Mouse (Mus musculus) limb, embryonic 11.5 days (tissue): Measurements from ENCODE around the gene Il12a. TPM values are rescaled to one million over a fixed set of nuclear protein-coding genes. Genes with fewer than 3 reads are reported as not detected.

Source experiments
- ATAC-seq: fragments of 200-750 bp; cut with Nextera tagmentation; 2 replicates; pipeline ENCODE4 v1.8.0; 2017; ENCODE audit warnings: low read depth; ENCODE audit not compliant: insufficient number of reproducible peaks, low FRiP score, low TSS enrichment
- DNase-seq: peaks from one replicate; pipeline ENCODE4 v3.0.0-alpha.2; 2015; ENCODE audit warnings: low spot score
- H3K27ac ChIP-seq: fragments of 300-500 bp; sonication (generic); replicated peaks from 2 replicates; pipeline ENCODE4 v1.5.1; 2014; ENCODE audit warnings: low read depth, mild to moderate bottlenecking, low read length
- H3K27me3 ChIP-seq: fragments of 300-500 bp; sonication (generic); 2 replicates; pipeline ENCODE4 v1.6.1; 2014; ENCODE audit warnings: mild to moderate bottlenecking, low read length, mixed read lengths; ENCODE audit not compliant: control insufficient read depth, insufficient read depth
- H3K36me3 ChIP-seq: fragments of 300-500 bp; sonication (generic); 2 replicates; pipeline ENCODE4 v1.6.1; 2014; ENCODE audit warnings: mild to moderate bottlenecking, low read length, moderate library complexity, mixed read lengths; ENCODE audit not compliant: control insufficient read depth, insufficient read depth
- H3K4me1 ChIP-seq: fragments of 300-500 bp; sonication (generic); 2 replicates; pipeline ENCODE4 v1.6.1; 2014; ENCODE audit warnings: low read length, mixed read lengths; ENCODE audit not compliant: control insufficient read depth, insufficient read depth
- H3K4me2 ChIP-seq: fragments of 300-500 bp; sonication (generic); 2 replicates; pipeline ENCODE4 v1.6.1; 2014; ENCODE audit warnings: low read depth, mild to moderate bottlenecking, moderate library complexity; ENCODE audit not compliant: severe bottlenecking
- H3K4me3 ChIP-seq: fragments of 300-500 bp; sonication (generic); 2 replicates; pipeline ENCODE4 v1.5.1; 2014; ENCODE audit warnings: low read depth, low read length
- H3K9ac ChIP-seq: fragments of 300-500 bp; sonication (generic); 2 replicates; pipeline ENCODE4 v1.6.1; 2014; ENCODE audit warnings: mild to moderate bottlenecking, low read length
- H3K9me3 ChIP-seq: fragments of 300-500 bp; sonication (generic); 2 replicates; pipeline ENCODE4 v1.6.1; 2016; ENCODE audit warnings: low read length; ENCODE audit not compliant: control insufficient read depth
- WGBS: fragments of 180-500 bp; shearing (Covaris S2); extraction: QIAGEN DNeasy Blood & Tissue Kit; methylation state at CpG from one replicate; pipeline ENCODE4 v1.1.7; 2014; 5-methylcytosine and 5-hydroxymethylcytosine counted together
- polyA plus RNA-seq: library from polyadenylated mRNA; unstranded; fragments of >200 nt; fragmentation: Nextera tagmentation; extraction: Ambion mirVana; gene quantifications from 2 replicates; pipeline ENCODE4 v1.2.1, GENCODE M21; 2014

Il12a gene
- polyA plus RNA-seq, 1 experiment from 2014 or later: 0.37 TPM

DNA sequence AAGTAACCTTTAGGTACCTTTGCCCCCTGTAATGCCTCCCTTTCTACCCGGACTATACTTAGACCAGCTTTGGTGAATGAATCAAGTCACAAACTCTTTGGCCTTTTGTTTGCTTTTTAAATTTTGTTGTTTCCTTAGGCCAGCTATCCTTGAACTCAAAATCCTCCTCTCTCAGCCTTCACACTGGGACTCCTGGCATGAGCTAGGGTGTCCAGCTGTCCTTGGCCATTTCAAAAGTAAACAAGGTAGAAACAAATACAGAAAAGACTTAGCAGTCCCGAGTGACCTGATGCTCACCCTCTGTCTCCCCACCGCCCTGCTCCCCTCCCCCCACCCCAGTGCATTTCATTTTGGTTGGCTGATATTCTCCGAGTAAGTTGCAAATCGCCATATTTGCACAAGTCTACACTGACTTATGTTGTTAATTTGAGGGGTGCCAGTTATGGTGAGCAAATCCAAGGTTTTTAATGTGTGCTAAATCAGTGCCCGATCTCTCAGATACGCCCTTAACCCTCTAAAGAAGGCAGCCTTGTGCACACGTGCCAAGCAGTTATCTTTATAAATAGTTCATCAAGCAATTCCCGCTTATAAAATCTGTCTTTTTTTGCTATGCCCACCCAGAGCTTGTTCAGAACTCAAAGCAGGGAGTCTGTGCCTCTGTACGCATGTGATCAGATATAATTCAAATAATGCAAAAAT, 14.3 kb upstream of the Il12a start:
- Histone ChIP-seq H3K36me3 (no peaks in the 10 kb centered on the region), H3K4me1 (no peaks in the 10 kb centered on the region), H3K27me3 (no peaks in the 10 kb centered on the region), H3K4me2 (no peak overlapping the region), H3K27ac (no peak overlapping the region), H3K4me3 (no peak overlapping the region), H3K9me3 (no peaks in the 10 kb centered on the region), H3K9ac (no peak overlapping the region)
- ATAC-seq: no peak
- WGBS: 82% methylated on average over 10 of the region's 10 CpGs
- no peak for DNase-seq

DNA sequence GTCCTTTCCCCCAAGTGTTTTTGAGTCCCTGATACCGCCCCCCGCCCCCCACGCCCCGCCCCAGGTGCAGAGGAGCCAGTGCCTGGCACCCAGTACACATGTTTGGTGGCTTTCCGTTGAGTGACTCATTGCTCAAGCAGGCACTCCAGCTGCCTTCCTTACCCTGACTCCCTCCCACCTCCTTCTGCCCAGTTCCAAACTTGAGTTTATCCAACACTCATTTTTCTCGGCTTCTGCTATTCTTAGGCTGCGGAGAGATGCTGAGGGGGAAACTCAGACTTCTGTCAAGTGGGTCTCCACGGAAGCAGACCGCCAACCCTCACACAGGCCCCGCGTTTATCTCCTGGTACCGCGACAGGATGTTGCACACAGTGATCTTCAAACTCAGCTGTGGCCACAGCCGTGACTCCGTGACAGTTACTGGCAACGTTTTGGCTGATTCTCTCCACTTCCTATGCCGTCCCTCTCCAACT, 13.6 kb upstream of the Il12a start:
- Histone ChIP-seq H3K4me1 (no peaks in the 10 kb centered on the region), H3K9ac (no peak overlapping the region), H3K27me3 (no peaks in the 10 kb centered on the region), H3K4me3 (no peak overlapping the region), H3K4me2 (no peak overlapping the region), H3K36me3 (no peaks in the 10 kb centered on the region), H3K9me3 (no peaks in the 10 kb centered on the region), H3K27ac (no peak overlapping the region)
- WGBS: 46% methylated on average over 17 of the region's 17 CpGs
- no peak for DNase-seq
- no peak for ATAC-seq

DNA sequence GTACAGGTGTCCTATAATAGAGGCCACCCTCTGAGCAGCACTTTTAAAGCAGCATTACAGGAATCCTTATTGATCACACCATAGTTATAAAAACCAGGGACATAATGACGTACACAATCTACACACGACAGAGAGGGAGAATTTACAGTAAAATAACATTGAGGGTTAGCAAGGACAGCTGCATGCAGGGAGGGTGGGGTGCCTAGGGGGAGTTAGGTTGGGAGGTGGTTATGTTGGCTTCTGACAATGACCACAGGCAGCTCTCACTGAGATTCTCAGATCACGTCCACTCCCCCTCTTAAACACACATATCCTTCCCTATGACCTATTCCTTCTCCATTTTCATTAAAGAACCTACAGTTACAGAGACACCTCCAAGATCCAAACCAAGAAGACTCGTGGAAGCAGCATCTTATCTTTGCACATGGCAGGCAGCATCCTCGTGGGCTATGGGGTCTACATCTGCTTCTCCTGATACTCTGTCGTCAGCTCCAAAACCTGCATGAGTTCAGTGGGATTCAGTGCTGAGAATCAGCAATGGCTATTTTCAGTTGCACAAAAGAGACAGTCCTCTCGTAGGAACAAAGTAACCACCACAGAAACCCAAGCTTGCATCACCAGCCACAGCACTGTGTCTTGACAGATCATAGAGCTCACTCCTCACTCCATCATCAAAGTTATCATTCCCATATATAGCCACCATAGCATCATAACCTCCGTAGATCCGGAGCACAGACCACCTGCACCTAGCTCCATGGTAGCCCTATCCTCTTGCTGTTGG, 11.4 kb upstream of the Il12a start:
- no peak overlapping the region for H3K9ac ChIP-seq
- DNase-seq: no peak
- 87% methylated on average over 9 of the region's 9 CpGs for WGBS
- no peak overlapping the region for H3K4me2 ChIP-seq
- H3K36me3 ChIP-seq: no peaks in the 10 kb centered on the region
- no peaks in the 10 kb centered on the region for H3K27me3 ChIP-seq
- H3K9me3 ChIP-seq: no peaks in the 10 kb centered on the region
- ATAC-seq: no peak
- H3K4me3 ChIP-seq: no peak overlapping the region
- H3K27ac ChIP-seq: no peak overlapping the region
- no peaks in the 10 kb centered on the region for H3K4me1 ChIP-seq

- no peak overlapping the region for H3K4me3 ChIP-seq
- H3K9me3 ChIP-seq: no peaks in the 10 kb centered on the region
- no peak overlapping the region for H3K27ac ChIP-seq
- H3K4me2 ChIP-seq: no peak overlapping the region
- DNase-seq (no peak), ATAC-seq (no peak)
- WGBS: 33% methylated on average over 2 of the region's 2 CpGs
- H3K4me1 ChIP-seq: no peaks in the 10 kb centered on the region
- H3K36me3 ChIP-seq: no peaks in the 10 kb centered on the region
- H3K9ac ChIP-seq: no peak overlapping the region
- no peaks in the 10 kb centered on the region for H3K27me3 ChIP-seq
These were observed 6.9 kb upstream of the Il12a start for GRCm38 (mm10) chr3:68683579-68683978.

DNA sequence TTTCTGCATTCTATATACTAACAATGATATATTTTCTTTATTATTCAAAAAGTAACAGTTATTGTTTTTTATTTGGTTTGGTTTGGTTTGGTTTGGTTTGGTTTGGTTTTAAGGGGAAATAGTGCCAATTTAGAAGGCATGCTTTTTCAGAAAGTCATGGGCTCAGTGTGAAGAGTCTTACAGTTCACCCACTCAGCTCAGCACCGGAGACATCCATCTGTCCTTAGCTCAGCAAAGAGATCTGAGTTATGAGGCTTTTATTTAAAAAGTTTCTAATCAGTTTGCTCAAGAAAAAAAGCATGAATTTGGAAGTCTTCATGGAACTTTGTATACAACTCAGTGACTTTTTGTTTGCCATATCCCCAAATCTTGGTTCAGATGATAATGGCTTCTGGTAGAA, 6.2 kb upstream of the Il12a start:
- ATAC-seq (no peak), DNase-seq (no peak)
- H3K9me3 ChIP-seq: no peaks in the 10 kb centered on the region
- WGBS: 95% methylated on average over 1 of the region's 1 CpGs
- no peaks in the 10 kb centered on the region for H3K4me1 ChIP-seq
- no peaks in the 10 kb centered on the region for H3K27me3 ChIP-seq
- H3K36me3 ChIP-seq: no peaks in the 10 kb centered on the region
- no peak overlapping the region for H3K4me2 ChIP-seq
- no peak overlapping the region for H3K9ac ChIP-seq
- H3K4me3 ChIP-seq: no peak overlapping the region
- H3K27ac ChIP-seq: no peak overlapping the region

DNA sequence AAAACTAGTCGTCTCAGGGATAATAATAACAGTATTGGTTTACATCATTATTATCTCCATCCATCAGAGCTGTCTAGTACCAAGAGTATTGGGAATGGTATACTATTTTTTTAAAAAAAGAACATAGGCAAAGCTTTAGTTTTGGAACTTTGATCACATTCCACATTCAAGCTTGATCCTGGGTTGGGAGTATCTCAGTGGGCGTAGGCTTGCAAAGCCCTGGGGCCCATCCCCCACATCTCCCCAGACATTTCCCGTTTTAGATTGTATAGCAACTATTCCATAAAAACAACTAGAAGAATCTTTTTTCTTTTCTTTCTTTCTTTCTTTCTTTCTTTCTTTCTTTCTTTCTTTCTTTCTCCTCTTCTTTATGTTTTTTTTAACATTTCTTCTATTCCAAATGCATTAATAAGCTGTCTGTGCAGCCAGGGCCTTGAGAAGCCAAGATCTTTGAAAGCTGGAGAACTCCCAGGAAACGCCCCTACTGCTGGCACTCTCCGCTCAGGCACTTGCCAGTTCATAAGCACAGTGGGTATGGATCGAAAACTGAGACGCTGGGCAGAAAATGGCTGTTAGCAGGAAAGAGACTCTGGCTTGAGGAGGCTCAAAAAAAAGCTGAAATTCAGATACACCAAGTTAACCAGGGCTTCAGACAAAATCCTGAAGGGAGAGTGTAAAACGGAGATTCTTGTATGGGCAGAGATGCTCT, 3.4 kb upstream of the Il12a start:
- no peaks in the 10 kb centered on the region for H3K27me3 ChIP-seq
- 79% methylated on average over 8 of the region's 8 CpGs for WGBS
- H3K4me3 ChIP-seq: no peak overlapping the region
- no peak overlapping the region for H3K4me2 ChIP-seq
- DNase-seq (no peak), ATAC-seq (no peak)
- H3K9ac ChIP-seq: no peak overlapping the region
- H3K36me3 ChIP-seq: no peaks in the 10 kb centered on the region
- no peaks in the 10 kb centered on the region for H3K9me3 ChIP-seq
- H3K4me1 ChIP-seq: no peaks in the 10 kb centered on the region
- no peak overlapping the region for H3K27ac ChIP-seq

DNA sequence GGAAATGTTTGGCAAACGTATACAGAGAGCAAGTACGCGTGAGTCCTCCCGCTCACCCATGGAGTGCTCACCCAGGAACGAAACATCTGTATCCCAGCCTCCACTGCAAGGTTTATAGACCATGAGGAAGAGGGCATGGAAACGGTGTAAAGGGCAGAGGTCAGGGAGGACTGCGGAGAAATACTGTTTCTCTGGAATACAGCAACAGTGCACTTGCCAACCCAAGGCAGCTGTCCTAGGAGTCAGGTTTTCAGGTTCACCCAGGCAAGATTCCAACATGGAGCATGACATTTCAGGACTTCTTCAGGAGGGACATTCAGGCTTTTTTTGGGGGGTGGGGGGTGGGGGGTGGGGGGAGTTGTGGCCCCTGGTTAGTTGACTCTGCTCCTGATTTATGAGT, 1.1 kb upstream of the Il12a start:
- no peaks in the 10 kb centered on the region for H3K9me3 ChIP-seq
- no peak overlapping the region for H3K9ac ChIP-seq
- WGBS: 59% methylated on average over 7 of the region's 7 CpGs
- H3K4me1 ChIP-seq: no peaks in the 10 kb centered on the region; the same call in none of the 2 replicates
- no peak overlapping the region for H3K27ac ChIP-seq
- no peaks in the 10 kb centered on the region for H3K36me3 ChIP-seq
- H3K27me3 ChIP-seq: no peaks in the 10 kb centered on the region
- no peak overlapping the region for H3K4me3 ChIP-seq
- H3K4me2 ChIP-seq: no peak overlapping the region
- DNase-seq: no peak
- no peak for ATAC-seq

GRCm38 (mm10) chr3:68691100-68691778, 795 bp downstream of the Il12a start:
- ATAC-seq: no peak
- H3K4me1 ChIP-seq: no peaks in the 10 kb centered on the region; the same call in none of the 2 replicates
- H3K27me3 ChIP-seq: no peaks in the 10 kb centered on the region
- no peaks in the 10 kb centered on the region for H3K9me3 ChIP-seq
- 86% methylated on average over 28 of the region's 28 CpGs for WGBS
- H3K27ac ChIP-seq: no peak overlapping the region
- H3K9ac ChIP-seq: no peak overlapping the region
- H3K4me2 ChIP-seq: no peak overlapping the region
- H3K4me3 ChIP-seq: no peak overlapping the region
- DNase-seq: no peak
- H3K36me3 ChIP-seq: no peaks in the 10 kb centered on the region
